ENCODE assay signal across 19 mouse cellular contexts in the genomic region with DNA sequence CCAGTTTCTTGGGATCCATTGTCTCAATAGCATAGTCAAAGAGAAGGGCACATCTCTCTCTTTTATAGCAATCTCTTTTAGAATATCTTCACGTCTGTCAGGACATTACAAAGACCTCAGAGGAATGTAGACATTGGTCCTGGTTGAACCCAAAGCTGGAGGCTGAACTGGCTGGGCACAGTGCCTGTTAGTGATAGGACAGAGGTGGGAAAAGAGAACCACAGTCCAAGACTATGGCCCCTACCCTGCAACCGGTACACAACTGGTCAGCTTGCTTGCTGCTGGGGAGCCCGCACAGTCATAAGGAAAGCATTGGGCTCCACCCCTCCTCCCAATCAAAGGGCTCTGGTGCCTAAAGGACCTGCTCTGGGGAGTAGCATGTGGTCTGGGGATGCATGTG.
"Had no signal": no experiment of that assay in that cellular context is flagged by ENCODE, and none has a peak within 500 bp of the region (broad histone marks: within the 10 kb centered on the region; RNA-seq: fewer than 3 reads in every experiment).

No protein-coding gene starts in this region.

- H3K36me3 ChIP-seq: limb, embryonic 12.5 days; limb, embryonic 15.5 days; midbrain, embryonic 12.5 days; midbrain, embryonic 15.5 days; neural tube, embryonic 12.5 days; neural tube, embryonic 15.5 days had no signal

- ATAC-seq: liver, postnatal 0 days; lung, postnatal 0 days; midbrain, embryonic 15.5 days had no signal

- H3K9me3 ChIP-seq: limb, embryonic 12.5 days; limb, embryonic 15.5 days; midbrain, embryonic 12.5 days; midbrain, embryonic 15.5 days; neural tube, embryonic 12.5 days; neural tube, embryonic 15.5 days had no signal

- H3K4me3 ChIP-seq: limb, embryonic 12.5 days; limb, embryonic 15.5 days; midbrain, embryonic 12.5 days; midbrain, embryonic 15.5 days; neural tube, embryonic 12.5 days; neural tube, embryonic 15.5 days had no signal

- H3K27me3 ChIP-seq: limb, embryonic 12.5 days; limb, embryonic 15.5 days; midbrain, embryonic 12.5 days; midbrain, embryonic 15.5 days; neural tube, embryonic 12.5 days; neural tube, embryonic 15.5 days had no signal

- H3K9ac ChIP-seq: limb, embryonic 12.5 days; limb, embryonic 15.5 days; liver, embryonic 14.5 days; liver, postnatal 0 days; lung, embryonic 14.5 days; midbrain, embryonic 12.5 days; midbrain, embryonic 15.5 days; neural tube, embryonic 12.5 days; neural tube, embryonic 15.5 days had no signal

- H3K27ac ChIP-seq: limb, embryonic 12.5 days; limb, embryonic 15.5 days; liver, embryonic 14.5 days; macrophage; midbrain, embryonic 12.5 days; midbrain, embryonic 15.5 days; neural tube, embryonic 12.5 days; neural tube, embryonic 15.5 days had no signal

- H3K4me2 ChIP-seq: limb, embryonic 12.5 days; limb, embryonic 15.5 days; liver, embryonic 11.5 days; lung, embryonic 14.5 days; midbrain, embryonic 12.5 days; midbrain, embryonic 15.5 days; neural tube, embryonic 12.5 days; neural tube, embryonic 15.5 days had no signal

- DNase-seq: kidney, postnatal 14 days; kidney, postnatal 4 days; left cerebral cortex, postnatal 4 days; liver, postnatal 0 days; lung, embryonic 14.5 days; right cerebral cortex, adult 18-20 months; right cerebral cortex, postnatal 14 days; right cerebral cortex, postnatal 4 days; thymus, postnatal 25 days had no signal
